Mouse (Mus musculus): ENCODE measurements around the gene Krt5. TPM values are rescaled to one million over a fixed set of nuclear protein-coding genes. Genes with fewer than 3 reads are reported as not detected.
"Not testable (repeated sequence)": the region's sequence is repeated elsewhere in the genome, so short reads cannot be mapped to it uniquely, and the experiment has no call there.

Krt5 gene
- polyA plus RNA-seq, 1 experiment from 2014 or later: 0.14 TPM

GRCm38 (mm10) chr15:101699192-101699591 lies 13.5 kb downstream of the Krt5 start:
- no peaks in the 10 kb centered on the region for H3K27me3 ChIP-seq
- no peaks in the 10 kb centered on the region for H3K9me3 ChIP-seq (replicated peaks)
- no peak overlapping the region for H3K4me2 ChIP-seq
- no peaks in the 10 kb centered on the region for H3K36me3 ChIP-seq (ENCODE audit: poor library complexity, severe bottlenecking)
- ATAC-seq: no peak
- H3K4me3 ChIP-seq: no peak overlapping the region
- H3K4me1 ChIP-seq: no peaks in the 10 kb centered on the region
- no peak overlapping the region for H3K9ac ChIP-seq
- 67% methylated on average over 3 of the region's 3 CpGs for WGBS
- H3K27ac ChIP-seq: no peak overlapping the region

- H3K4me1 ChIP-seq: no peaks in the 10 kb centered on the region
- H3K9ac ChIP-seq: no peak overlapping the region
- WGBS: 77% methylated on average over 8 of the region's 8 CpGs
- H3K4me2 ChIP-seq: no peak overlapping the region
- no peak for ATAC-seq
- no peaks in the 10 kb centered on the region for H3K9me3 ChIP-seq (replicated peaks)
- H3K27me3 ChIP-seq: no peaks in the 10 kb centered on the region
- H3K4me3 ChIP-seq: no peak overlapping the region
- no peaks in the 10 kb centered on the region for H3K36me3 ChIP-seq (ENCODE audit: poor library complexity, severe bottlenecking)
- no peak overlapping the region for H3K27ac ChIP-seq
These were observed 15.1 kb downstream of the Krt5 start for GRCm38 (mm10) chr15:101697326-101698188.

DNA sequence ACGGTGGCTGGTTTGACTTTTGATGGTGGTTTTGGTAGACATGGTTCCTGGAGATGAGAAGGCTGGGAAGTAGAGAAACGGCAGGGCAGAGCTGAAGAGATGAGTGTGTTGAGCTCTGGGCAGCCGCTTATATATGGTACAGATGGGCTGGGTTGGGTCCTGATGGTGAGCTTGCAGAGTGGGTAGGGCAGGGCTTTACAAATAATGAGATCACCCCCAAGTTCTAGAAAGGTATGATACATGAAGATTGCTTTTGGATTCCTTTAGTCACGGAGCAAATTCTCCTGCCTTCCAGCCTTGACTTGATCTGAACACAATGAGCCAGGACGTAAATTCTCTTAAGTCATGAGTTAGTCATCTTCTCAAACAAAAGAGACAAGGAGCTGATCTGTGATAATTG lies 18.5 kb downstream of the Krt5 start, which contains the start of gene Krt6a:
Gene Krt6a, minus strand, starts transcription at position 101 of the 400 bp plus-strand sequence.
- Histone ChIP-seq H3K4me3 (no peak within 1 kb of the TSS), H3K9ac (no peak within 1 kb of the TSS), H3K27me3 (no peaks in the 10 kb centered on the region), H3K4me1 (no peaks in the 10 kb centered on the region), H3K27ac (no peak within 1 kb of the TSS), H3K9me3 (replicated peaks) (no peaks in the 10 kb centered on the region), H3K4me2 (no peak within 1 kb of the TSS), H3K36me3 (ENCODE audit: poor library complexity, severe bottlenecking) (no peaks in the 10 kb centered on the region)
- ATAC-seq: no peak
- 85% methylated on average over 5 of the region's 5 CpGs for WGBS

GRCm38 (mm10) chr15:101690460-101690859 lies 22.2 kb downstream of the Krt5 start:
- not testable (repeated sequence) for H3K4me3 ChIP-seq; ATAC-seq; H3K4me2 ChIP-seq; H3K9ac ChIP-seq; H3K27ac ChIP-seq; H3K9me3 ChIP-seq (replicated peaks); H3K36me3 ChIP-seq (ENCODE audit: poor library complexity, severe bottlenecking); H3K27me3 ChIP-seq; H3K4me1 ChIP-seq
- 89% methylated on average over 5 of the region's 5 CpGs for WGBS

GRCm38 (mm10) chr15:101688161-101688560 lies 24.5 kb downstream of the Krt5 start:
- WGBS: 75% methylated on average over 2 of the region's 2 CpGs

GRCm38 (mm10) chr15:101680187-101680586 lies 32.5 kb downstream of the Krt5 start, which contains the start of gene Krt6b:
TSS of gene Krt6b (minus strand) at chr15:101680287.
- Histone ChIP-seq H3K4me2 (no peak within 1 kb of the TSS), H3K9ac (no peak within 1 kb of the TSS), H3K27me3 (no peaks in the 10 kb centered on the region), H3K36me3 (ENCODE audit: poor library complexity, severe bottlenecking) (no peaks in the 10 kb centered on the region), H3K4me1 (no peaks in the 10 kb centered on the region), H3K9me3 (replicated peaks) (no peaks in the 10 kb centered on the region), H3K27ac (no peak within 1 kb of the TSS), H3K4me3 (no peak within 1 kb of the TSS)
- WGBS: 85% methylated on average over 2 of the region's 2 CpGs
- ATAC-seq: no peak

More at GRCm38 (mm10) chr15:101688161-101688560, 24.5 kb downstream of the Krt5 start:
- Histone ChIP-seq H3K9ac (no peak overlapping the region), H3K27ac (no peak overlapping the region), H3K4me3 (no peak overlapping the region), H3K4me1 (no peaks in the 10 kb centered on the region), H3K9me3 (replicated peaks) (no peaks in the 10 kb centered on the region), H3K36me3 (ENCODE audit: poor library complexity, severe bottlenecking) (no peaks in the 10 kb centered on the region), H3K27me3 (no peaks in the 10 kb centered on the region), H3K4me2 (no peak overlapping the region)
- ATAC-seq: no peak

- no peaks in the 10 kb centered on the region for H3K4me1 ChIP-seq
- no peak overlapping the region for H3K4me2 ChIP-seq
- WGBS: 88% methylated on average over 1 of the region's 1 CpGs
- H3K9me3 ChIP-seq (replicated peaks): no peaks in the 10 kb centered on the region
- no peak for ATAC-seq
- no peaks in the 10 kb centered on the region for H3K36me3 ChIP-seq (ENCODE audit: poor library complexity, severe bottlenecking)
- no peak overlapping the region for H3K27ac ChIP-seq
- H3K4me3 ChIP-seq: no peak overlapping the region
- no peak overlapping the region for H3K9ac ChIP-seq
- no peaks in the 10 kb centered on the region for H3K27me3 ChIP-seq
These were observed 36.7 kb downstream of the Krt5 start for GRCm38 (mm10) chr15:101675978-101676377.

Small RNAs within 50 kb of the gene (microRNA-seq; reads per million reads assigned to microRNA genes)
- not detected for gene Gm44323
- gene Gm44342: not detected
- not detected for gene Gm44383

Other genes with a start within 250 kb of the Krt5 start
- gene Krt81, start 249.1 kb downstream of the Krt5 start, polyA plus RNA-seq (2015; fragmentation: Nextera tagmentation; extraction: Ambion mirVana): not detected in 2 replicates
- gene Krt86, start 239.4 kb downstream of the Krt5 start, polyA plus RNA-seq (2015; fragmentation: Nextera tagmentation; extraction: Ambion mirVana): not detected in 2 replicates
- not detected in 2 replicates for gene Krt83, start 221.4 kb downstream of the Krt5 start, polyA plus RNA-seq (2015; fragmentation: Nextera tagmentation; extraction: Ambion mirVana)
- gene Gm49425, start 195.6 kb downstream of the Krt5 start, polyA plus RNA-seq (2015; fragmentation: Nextera tagmentation; extraction: Ambion mirVana): not detected in 2 replicates
- gene Krt84, start 180.1 kb downstream of the Krt5 start, polyA plus RNA-seq (2015; fragmentation: Nextera tagmentation; extraction: Ambion mirVana): not detected in 2 replicates
- gene Krt82, start 162.2 kb downstream of the Krt5 start, polyA plus RNA-seq (2015; fragmentation: Nextera tagmentation; extraction: Ambion mirVana): not detected in 2 replicates
- gene Krt90, start 149.9 kb downstream of the Krt5 start, polyA plus RNA-seq (2015; fragmentation: Nextera tagmentation; extraction: Ambion mirVana): not detected in 2 replicates
- gene Krt75, start 139.0 kb downstream of the Krt5 start, polyA plus RNA-seq (2015; fragmentation: Nextera tagmentation; extraction: Ambion mirVana): not detected in 2 replicates
- not detected in 2 replicates for gene Gm5414, start 84.7 kb downstream of the Krt5 start, polyA plus RNA-seq (2015; fragmentation: Nextera tagmentation; extraction: Ambion mirVana)
- gene Gm5478, start 65.5 kb downstream of the Krt5 start, polyA plus RNA-seq (2015; fragmentation: Nextera tagmentation; extraction: Ambion mirVana): not detected in 2 replicates
- gene Krt6b, start 32.6 kb downstream of the Krt5 start, polyA plus RNA-seq (2015; fragmentation: Nextera tagmentation; extraction: Ambion mirVana): not detected in 2 replicates
- gene Krt6a, start 18.6 kb downstream of the Krt5 start, polyA plus RNA-seq (2015; fragmentation: Nextera tagmentation; extraction: Ambion mirVana): not detected in 2 replicates
- gene Krt71, start 30.2 kb upstream of the Krt5 start, polyA plus RNA-seq (2015; fragmentation: Nextera tagmentation; extraction: Ambion mirVana): not detected in 2 replicates
- not detected in 2 replicates for gene Krt72, start 73.6 kb upstream of the Krt5 start, polyA plus RNA-seq (2015; fragmentation: Nextera tagmentation; extraction: Ambion mirVana)
- 0.59 and 0.66 TPM in 2 replicates for gene Krt73, start 89.4 kb upstream of the Krt5 start, polyA plus RNA-seq (2015; fragmentation: Nextera tagmentation; extraction: Ambion mirVana)
- gene Krt2, start 105.3 kb upstream of the Krt5 start, polyA plus RNA-seq (2015; fragmentation: Nextera tagmentation; extraction: Ambion mirVana): not detected in 2 replicates
- 3.5 and 3.9 TPM in 2 replicates for gene Krt1, start 137.9 kb upstream of the Krt5 start, polyA plus RNA-seq (2015; fragmentation: Nextera tagmentation; extraction: Ambion mirVana)
- gene Krt77, start 156.8 kb upstream of the Krt5 start, polyA plus RNA-seq (2015; fragmentation: Nextera tagmentation; extraction: Ambion mirVana): 0.19 and 0.65 TPM in 2 replicates
- gene Krt76, start 180.0 kb upstream of the Krt5 start, polyA plus RNA-seq (2015; fragmentation: Nextera tagmentation; extraction: Ambion mirVana): not detected in 2 replicates
- not detected in 2 replicates for gene Krt4, start 211.8 kb upstream of the Krt5 start, polyA plus RNA-seq (2015; fragmentation: Nextera tagmentation; extraction: Ambion mirVana)
- 0.10 and 0.33 TPM in 2 replicates for gene Krt79, start 227.4 kb upstream of the Krt5 start, polyA plus RNA-seq (2015; fragmentation: Nextera tagmentation; extraction: Ambion mirVana)
- not detected in 2 replicates for gene Krt78, start 241.4 kb upstream of the Krt5 start, polyA plus RNA-seq (2015; fragmentation: Nextera tagmentation; extraction: Ambion mirVana)